Mouse (Mus musculus) c-Kit-positive CD71-negative TER-119-negative erythroid progenitor cells, embryonic 14.5 days (primary cell): ENCODE data around the gene Baz1b.

Experiments used
- DNase-seq: peaks from one replicate; pipeline ENCODE4 v3.0.0-alpha.2; 2013; ENCODE audit warnings: low read depth

The Baz1b gene

DNA sequence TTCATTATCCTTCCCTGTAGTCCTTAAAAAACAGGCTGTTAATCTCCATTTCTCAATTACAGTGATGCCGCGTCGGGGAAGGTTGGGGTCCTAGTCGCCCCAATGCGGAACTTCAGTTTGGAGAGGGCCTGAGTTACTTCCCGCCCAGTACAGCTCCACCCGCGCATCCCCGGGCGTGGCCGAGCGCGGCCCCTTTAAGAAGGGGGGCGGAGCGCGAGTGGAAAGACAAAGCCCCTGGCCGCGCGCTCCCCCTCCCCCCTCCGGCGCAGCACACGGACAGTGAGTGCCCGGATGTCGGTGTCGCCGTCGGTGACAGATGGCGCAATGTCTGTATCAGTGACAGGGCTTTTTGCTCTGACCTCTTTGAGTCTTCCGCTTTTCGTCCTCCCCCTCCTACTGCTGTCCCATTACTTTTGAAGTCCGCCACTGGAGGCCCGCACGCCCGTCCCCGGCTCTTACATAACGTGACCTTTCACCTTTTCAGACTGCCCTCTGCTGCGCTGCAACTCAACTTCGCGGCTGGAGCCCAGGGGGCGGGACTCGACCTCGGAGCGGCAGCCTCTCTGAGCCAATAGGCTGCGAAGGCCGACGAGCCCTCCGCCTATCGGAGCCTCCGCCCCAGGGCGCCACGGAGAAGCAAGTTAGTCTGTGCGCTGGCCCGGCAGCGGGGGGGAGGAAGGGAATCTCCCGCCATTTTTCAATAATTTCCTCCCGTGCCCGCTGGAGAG is at the start of gene Baz1b:
TSS of gene Baz1b (plus strand) at position 644 of the 728 bp plus-strand sequence.
- DNase-seq, result peak; percentile 95

DNA sequence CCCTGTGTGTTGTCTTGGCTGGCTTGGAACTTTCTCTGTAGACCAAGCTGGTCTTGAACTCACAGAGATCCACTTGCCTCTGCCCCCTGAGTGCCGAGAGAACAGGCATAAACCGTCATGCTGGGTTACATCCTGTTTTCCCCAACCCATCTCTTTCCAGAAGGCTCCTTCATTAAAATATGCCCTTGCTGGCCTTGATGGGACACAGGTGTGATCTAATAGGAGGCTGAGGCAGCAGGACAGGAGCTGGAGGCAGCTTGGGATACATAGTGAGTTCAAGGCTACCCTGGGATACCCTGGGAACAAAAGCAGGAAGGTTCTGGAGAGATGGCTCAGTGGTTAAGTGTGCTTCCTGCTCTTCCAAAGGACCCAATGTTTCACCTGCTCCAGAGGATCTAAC is 47.2 kb upstream of the Baz1b start:
- no peak for DNase-seq

DNA sequence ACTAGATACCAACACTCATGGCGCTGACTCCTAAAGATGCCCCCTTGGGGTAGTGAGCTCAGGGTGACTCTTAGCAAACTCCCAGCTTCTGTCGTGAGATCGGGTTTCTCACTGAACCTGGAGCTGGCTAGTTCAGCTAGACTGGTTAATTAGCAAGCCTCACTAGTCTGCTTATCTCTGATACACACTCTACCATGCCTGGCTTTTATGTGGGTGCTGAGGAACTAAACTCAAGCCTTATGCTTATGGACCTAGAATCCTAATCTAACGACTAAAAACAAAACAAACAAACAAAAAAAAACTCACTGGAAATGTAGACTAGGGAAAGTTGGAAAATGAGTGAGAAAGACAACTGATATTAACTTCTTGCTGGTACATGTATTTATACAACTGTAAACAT is 42.6 kb upstream of the Baz1b start:
- no peak for DNase-seq

DNA sequence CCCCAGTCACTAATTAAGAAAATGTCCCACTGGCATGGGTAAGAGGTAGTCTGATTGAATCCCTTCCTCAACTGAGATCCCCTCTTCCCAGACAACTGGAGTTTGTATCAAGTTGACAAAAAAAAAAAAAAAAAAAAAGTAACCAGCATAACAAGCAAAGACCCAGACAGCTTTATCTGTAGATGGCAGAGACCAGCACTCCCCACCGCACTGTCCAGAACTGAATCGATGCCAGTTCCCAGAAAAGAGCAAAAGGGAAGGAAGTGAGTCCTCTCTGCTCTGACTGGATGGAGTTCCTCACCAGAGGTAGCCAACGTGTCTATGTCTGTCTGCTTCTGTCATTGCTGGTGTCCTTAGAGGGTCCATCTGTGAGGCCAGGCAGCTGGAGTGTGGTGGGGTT is 41.5 kb upstream of the Baz1b start:
- no peak for DNase-seq

DNA sequence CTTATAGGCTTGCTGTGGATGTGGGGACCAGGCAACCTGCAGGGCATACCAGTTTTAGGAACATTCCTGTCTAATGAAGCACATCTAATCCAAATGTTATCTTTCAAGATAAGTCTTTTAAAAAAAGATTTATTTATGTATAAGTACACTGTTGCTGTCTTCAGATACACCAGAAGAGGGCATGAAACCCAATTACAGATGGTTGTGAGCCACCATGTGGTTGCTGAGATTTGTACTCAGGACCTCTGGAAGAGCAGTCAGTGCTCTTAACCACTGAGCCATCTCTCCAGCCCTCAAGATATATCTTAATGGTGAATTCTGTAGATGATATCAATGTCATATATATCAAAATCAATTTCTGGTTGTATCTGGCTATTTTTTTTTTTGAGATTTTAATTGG is 41.1 kb upstream of the Baz1b start:
- no peak for DNase-seq

DNA sequence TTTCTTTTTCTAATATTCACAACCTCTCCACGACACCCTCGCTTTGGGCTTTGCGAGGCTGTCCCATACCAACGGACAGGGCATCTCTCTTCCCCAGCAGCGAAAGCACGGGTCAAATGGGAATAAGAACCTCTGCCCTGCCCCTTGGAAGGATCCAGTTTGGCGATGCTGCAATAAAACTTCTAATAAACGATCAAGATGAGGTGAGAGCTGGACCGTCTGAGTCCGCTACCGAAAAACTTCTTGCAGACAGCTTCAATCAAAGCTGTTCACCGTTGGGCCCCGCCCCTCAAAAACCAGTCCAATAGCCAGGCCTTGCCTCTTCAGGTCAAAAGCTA is 38.4 kb upstream of the Baz1b start:
- no peak for DNase-seq

DNA sequence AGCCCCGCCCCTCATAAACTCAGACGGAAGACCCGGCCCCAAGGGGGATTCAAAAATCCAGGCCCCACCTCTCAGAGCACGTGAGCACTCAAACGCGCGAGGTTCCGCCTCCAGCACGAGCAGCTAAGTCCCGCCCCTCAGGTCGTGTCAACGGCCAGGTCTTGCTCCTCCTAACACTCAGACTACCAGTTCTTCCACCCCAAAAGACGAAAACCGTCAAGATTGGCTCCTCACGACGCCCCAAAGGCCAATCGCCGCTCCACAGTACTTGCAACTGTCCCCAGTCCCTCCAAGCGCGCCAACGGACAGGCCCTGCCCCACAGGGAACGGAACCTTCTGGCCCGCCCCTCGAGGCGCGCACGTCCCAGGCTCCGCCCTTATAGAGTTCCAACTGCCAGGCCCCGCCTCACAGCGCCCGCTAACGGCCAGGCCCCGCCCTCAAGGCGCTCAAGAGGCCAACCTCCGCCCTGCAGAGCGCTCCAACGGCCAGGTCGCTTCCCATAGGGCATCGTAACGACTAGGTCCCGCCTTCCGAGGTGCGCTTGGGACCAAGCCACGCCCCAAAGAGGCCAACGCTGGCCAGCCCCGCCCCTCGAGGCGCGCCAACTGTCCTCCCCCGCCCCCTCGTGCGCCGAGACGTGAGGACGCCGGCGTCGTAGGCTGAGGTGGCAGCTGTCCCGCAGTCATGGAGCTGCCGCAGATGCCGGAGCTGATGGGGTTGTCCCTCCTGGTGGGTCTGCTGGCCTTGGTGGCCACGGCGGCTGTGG is 37.8 kb upstream of the Baz1b start, which contains the start of gene Tbl2:
TSS of gene Tbl2 (plus strand) at position 605 of the 767 bp plus-strand sequence.
- DNase-seq, result peak; percentile 98

DNA sequence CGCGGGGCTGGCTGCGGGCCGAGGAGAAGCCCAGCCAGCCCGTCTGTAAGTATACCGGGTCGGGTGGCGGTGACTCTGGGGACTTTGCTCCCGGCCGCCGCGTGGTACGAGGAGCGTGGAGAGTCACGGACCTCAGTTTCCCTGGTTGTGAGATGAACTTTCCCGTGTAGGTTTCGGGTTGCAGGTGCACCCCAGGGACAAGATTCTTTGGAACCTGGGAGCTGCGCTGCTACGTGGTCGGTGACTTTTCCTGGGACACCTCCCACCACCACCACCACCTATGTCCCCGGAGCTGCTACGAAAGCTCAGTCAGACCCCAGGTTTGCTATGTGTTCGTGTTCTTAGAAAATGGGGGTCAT is 37.3 kb upstream of the Baz1b start:
- no peak for DNase-seq

DNA sequence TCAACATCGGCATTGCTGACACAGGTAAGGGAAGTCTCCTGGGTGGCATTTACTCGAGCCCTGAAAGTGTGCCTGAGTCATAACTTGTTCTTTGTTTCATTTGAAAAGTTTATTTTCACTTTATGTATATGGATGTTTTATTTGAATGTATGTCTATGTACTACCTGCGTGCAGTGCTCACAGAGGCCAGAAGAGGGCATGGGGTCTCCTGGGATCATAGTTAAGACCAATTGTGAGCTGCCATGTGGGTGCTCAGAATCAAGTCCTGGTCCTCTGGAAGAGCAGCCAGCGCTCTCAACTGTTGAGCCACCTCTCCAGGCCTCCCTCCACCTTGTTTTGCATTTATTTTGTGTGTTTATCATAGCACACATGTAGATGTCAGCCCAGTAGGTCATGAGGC is 30.6 kb upstream of the Baz1b start:
- no peak for DNase-seq

DNA sequence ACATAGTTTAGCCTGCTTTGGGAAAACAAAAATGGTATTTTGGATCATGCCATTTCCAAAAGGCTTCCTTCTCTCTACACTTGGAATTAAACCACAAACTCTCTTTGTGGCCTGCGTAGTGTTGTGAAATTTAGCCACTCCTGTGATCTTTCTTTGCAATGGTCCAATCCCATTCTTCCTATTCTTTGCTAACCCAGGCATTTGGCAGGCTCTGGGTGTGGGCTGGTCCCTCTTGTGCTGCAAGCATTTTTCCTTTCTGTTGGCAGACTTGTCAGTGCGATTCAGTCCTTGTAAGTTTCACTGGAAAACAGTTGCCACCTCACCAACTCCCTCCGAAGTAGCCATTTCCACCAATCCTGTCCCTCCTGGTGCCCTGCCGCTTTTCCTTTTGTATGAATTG is 25.8 kb upstream of the Baz1b start:
- DNase-seq, result no peak

DNA sequence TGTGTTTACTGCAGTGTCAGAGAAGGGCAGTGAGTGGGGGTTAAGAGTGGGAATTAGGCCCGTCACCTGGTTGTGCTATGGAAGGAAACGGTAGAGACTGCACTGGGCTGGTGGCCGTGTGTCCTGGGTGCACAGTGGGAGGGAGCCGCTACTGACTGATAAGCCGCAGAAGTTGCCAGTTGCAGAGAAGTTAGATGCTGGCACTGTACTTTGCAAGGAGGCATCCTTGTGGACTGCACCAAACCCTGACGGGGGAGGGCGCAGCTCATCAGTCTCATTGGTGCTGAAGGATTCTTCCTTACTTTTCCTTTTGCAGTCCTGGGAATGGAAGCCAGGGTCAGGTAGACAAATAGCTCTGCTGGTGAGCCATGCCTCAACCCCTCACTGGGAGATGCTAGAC is 25.4 kb upstream of the Baz1b start:
- no peak for DNase-seq

DNA sequence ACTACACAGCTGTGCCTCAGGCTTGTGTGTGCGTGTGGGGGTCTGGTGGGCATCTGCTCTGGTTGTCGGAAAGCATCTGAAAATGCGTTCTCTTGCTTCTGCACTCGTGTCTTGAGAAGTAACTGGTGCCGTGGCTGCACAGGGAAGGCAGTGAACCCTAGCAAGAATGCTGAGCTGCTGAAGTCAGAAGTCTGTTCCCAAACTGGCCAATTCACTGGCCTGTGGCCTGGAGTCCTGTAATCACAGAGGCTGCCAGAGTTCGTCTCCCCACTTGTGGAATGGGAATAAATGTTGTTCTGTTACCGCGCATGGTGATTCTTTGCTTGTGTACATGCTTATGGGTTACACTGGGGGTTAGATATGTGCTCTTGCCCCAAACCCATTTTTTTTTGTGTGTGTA is 24.7 kb upstream of the Baz1b start:
- no peak for DNase-seq

DNA sequence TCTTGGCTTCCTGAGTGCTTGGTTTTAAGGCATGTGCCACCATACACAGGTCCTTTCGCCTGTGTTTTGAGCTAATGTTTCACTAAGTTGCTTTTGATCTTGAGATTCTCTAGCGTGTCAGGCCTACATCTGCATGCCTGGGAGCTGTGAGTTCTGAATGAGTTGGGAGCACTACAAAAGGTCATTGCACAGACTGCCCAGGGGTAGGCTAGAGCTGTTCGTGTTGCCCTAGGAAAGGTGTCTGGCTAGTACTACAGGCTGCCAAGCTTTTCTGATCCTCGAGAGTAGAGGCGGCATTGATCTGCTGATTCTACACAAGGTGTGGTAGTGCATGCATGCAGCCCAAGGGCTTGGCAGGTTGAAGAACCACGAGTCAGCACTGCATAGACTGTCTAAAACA is 24.2 kb upstream of the Baz1b start:
- no peak for DNase-seq

DNA sequence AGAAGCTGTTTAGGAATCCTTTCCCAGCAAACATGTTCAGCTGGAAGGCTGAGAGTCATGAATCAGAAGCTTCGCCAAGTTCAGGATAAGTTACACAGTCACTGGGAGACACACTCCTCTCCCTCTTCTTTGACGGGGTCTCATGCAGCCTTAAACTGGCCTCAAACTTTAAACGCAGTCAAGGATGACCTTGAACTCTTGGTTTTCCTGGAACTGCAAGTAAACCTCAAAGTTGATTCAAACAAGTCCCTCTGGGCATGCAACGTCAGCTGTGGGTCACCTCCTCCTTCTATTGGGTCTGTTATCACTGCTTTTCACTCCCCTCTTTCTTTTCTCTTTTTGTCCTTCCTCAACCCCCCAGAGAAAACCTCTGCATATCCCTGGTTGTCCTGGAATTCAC is 20.2 kb upstream of the Baz1b start:
- no peak for DNase-seq

DNA sequence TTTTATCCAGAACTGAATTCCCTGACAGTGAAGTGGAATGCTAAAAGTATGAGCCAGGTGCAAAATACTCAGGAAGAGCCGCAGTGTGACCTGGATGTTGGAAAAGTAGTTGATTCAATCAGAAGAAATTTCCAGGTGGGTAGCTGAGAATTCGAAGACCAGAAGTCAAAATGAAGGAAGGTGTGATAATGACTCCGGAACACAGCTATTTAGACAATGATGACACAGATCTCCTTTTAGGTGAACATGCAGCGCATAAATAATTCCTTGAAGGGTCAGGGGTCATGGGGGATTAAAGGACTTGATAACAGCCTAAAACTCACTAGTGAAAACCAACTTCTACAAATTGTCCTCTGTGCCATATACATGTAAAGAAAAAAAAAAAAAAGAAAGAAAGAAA is 19.6 kb upstream of the Baz1b start:
- no peak for DNase-seq

DNA sequence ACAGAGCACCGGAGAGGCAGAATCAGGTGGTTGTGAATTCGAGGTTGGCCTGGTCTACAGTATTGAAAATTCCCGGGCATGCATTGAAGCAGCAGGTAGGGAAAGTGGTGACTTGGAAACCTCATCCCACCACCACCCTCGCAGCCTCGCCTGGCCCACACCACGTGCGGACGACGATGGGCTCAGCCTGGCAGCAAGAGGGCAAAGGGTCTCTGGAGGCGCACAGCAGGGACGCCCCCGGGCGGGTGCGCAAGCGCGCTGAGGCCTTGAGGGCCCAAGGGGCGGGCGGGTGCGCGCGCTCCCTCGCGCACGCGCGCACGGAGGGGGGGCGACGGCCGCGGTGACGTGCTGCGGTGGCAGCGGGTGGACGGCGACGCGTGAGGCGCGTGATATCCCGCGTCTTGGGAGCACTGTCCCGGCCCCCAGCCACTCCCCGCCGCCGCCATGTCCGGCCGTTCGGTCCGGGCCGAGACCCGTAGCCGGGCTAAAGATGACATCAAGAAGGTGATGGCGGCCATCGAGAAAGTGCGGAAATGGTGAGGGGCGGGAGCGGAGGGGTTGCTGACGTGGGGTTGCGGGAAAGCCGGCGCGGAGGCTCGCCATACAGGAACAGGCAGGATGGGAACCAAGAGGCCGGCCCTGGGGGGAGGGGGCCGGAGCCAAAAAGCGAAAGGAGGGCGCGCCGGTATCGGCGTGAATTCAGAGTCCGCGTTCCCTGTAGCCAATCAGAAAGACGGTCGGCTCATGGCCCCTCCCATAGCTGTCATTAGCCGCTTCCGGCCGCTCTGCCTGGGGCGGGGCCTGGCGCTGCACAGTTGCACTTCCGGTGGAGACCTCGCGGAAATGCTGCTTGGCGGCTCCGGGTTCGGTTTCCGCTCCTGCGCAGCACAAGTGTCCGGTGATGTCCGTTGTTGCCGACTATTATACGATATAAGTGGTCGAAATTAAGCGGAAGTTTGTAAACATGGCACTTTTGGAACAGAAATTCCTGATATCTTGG is 18.7 kb upstream of the Baz1b start, which contains the start of gene Bcl7b:
TSS of gene Bcl7b (plus strand) at position 221 of the 1,000 bp plus-strand sequence.
- DNase-seq, result peak; percentile 95

DNA sequence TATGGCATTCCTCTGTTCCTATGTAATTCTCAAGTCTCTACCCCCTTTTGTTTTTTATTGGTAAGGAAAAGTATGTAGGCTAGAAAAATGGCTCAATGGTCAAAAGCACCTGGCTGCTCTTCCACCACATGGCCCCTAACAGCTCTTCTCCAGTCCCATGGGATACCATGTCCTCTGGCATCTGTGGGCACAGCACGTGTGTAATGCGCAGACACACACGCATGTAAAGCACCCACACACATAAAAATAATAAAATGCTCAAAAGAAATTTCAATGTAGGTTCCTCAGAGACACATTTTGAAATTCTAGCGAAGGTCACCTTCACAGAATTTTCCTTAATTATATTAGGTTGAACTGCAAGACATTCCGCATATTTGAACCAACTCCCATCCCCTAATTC is 17.6 kb upstream of the Baz1b start:
- DNase-seq, result no peak

DNA sequence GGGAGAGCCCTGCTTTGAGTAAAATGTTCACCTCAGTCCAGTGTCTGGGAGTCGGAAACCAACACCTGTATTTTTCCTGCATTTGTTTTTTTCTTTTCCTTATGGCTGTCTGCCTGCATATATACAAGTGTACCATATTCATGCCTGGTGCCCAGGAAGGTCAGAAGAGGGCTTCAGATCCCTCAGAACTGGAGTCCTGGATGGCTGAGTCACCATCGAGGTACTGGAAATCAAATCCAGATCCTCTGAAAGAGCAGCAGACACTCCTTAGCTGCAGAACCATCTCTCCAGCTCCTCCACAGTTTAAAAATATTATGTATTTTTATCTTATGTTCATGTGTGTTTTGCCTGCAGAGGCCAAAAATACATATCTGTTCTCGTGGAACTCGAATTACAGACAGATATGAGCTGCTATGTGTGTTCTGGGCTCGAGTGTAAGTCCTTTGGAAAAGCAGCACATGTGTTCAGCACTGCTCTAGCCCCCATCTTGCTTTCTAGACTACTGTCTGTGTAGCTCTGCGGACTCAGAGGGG is 15.3 kb upstream of the Baz1b start:
- DNase-seq, result no peak

DNA sequence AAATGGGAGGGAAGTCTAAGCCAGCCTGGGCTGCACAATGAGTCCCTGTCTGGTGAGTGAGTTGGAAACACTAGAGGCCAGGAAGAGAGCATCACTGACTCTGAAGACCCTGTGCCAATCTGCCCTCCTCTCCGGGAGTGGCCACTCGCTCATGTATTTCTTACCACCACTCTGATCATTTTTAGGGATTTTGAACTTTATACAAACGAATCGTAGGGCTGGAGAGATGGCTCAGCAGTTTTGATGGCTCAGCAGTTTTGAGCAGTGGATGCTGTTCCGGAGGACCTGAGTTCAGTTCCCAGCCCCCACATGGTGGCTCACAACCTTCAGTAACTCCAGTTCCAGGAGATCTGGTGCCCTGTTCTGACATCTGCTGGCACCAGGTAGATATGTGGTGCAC is 14.1 kb upstream of the Baz1b start:
- DNase-seq, result no peak

DNA sequence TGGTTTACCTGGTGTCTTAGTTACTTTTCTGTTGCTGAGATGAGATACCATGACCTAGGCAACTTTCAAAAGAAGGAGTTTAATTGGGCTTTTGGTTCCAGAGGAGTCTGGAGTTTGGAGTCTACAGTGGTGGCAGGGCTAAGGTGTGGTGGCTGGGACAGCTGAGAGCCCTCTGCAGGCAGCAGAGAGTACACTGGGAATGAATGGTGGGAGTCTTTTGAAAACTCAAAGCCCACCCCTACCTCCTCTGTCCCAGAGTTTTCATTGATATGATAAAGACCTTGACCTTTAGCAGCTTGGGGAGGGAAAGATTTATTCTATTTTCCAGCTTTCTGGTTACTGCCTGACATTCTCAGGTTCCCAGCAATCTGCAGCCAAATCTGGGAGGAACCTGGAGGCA is 12.0 kb upstream of the Baz1b start:
- DNase-seq, result no peak

DNA sequence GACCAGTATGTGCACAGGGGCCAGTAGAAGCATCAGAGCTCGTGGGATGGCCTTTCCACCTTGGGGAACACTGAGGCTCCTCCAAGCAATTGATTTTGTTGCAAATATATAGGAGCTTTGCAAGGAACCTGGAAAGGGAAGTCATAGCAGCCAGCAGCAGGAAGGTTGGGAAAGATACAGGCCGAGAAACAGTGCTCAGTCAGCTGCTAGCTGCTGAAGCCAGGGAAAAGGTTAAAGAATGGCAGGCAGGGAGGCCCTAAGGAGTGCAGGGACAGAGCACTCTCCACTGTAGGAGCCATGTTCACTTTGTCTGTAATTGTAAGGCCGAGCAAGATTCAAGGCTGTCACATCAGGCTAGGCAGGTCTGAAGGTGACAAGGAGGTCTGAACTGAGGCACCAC is 8.5 kb upstream of the Baz1b start:
- no peak for DNase-seq

DNA sequence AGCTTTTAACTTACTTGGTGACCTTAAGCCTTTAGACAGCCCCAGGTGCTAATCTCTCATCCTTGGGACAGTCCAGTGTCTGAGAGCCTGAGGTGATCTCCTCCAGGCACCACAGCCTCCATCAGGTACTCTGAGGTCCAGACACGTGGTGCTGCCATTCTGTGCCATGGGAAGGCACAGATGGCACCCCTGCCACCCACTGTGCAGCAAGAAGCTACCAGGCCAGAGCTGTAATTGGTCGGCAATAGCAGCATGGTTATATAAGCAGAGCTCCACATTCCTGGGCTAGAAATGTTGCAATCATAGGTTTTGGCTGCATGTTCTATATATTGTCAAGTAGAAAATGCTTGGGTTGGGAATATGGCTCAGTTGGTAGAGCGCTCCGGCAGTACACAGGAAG is 8.1 kb upstream of the Baz1b start:
- DNase-seq, result no peak
